Mouse (Mus musculus) liver, embryonic 14.5 days (tissue): ENCODE measurements around the gene Epha4.

ENCODE experiments used
- CTCF ChIP-seq: IDR thresholded peaks from 2 replicates; pipeline ENCODE4 v1.5.1; 2016; ENCODE audit warnings: antibody characterized with exemption, low read depth, control low read depth
- EP300 ChIP-seq: IDR thresholded peaks from 2 replicates; pipeline ENCODE4 v1.6.1; 2016; ENCODE audit warnings: antibody characterized with exemption, low read depth

GRCm38 (mm10) chr1:77435045-77435444 lies 79.8 kb downstream of the Epha4 start:
- TF ChIP-seq CTCF = no peak
- TF ChIP-seq EP300 = no peak
